Mouse (Mus musculus) spleen, embryonic (tissue): Measurements from ENCODE around the gene Cltrn.

ENCODE experiments used
- CTCF ChIA-PET: fragments of 350-600 bp; sonication (Branson Sonifier 250); formaldehyde crosslinking; loops from one replicate; lab custom pipeline; 2022; lab: Charles Lee

Gene Cltrn

DNA sequence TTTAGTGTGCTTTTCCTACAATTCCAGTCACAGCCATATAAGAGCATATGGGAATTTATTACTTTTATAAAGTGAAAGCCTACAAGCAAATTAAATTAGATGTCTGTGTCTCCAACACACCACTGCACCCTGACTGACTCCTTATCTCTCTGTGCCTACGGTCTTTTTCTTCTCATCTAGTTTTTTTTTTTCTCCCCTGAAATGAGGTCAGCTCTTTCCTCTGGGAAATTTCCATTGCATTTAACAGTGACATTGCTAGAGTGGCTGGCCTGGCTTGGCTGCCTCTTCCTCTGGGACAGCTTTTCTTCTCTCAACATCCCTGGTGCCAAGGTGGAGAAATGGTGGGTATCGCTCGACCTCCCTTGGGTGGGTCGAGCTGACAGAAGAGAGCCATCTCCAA lies at the start of gene Cltrn:
TSS of gene Cltrn (plus strand) at position 249 of the 400 bp plus-strand sequence.
- CTCF ChIA-PET, result no interaction called here

GRCm38 (mm10) chrX:164038882-164039281 lies 49.7 kb upstream of the Cltrn start:
- CTCF ChIA-PET, result no interaction called here

- CTCF ChIA-PET, result no interaction called here
These were observed 46.6 kb upstream of the Cltrn start for GRCm38 (mm10) chrX:164042069-164042468.

GRCm38 (mm10) chrX:164046736-164047135 lies 41.9 kb upstream of the Cltrn start:
- CTCF ChIA-PET, result no interaction called here

DNA sequence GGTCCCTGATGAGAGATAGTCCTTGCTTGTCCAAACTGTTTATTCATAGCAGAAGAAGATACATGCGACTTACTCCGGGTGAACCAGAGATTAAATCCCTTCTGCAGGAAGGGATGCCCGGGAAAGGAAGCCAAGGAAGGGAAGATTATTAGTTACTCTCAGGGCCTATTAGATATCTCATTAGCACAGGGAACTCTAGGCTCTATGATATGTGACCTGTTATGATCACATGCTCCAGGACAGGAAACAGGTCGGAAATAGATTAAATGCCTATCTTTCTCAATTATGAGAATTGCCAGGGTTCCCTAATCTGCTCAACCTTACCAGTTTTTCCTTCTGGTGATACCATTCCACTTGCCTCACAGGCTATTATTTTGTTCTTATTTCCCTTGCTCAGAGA lies 32.9 kb upstream of the Cltrn start:
- CTCF ChIA-PET, result no interaction called here

GRCm38 (mm10) chrX:164058523-164058922 lies 30.1 kb upstream of the Cltrn start:
- CTCF ChIA-PET, result no interaction called here

DNA sequence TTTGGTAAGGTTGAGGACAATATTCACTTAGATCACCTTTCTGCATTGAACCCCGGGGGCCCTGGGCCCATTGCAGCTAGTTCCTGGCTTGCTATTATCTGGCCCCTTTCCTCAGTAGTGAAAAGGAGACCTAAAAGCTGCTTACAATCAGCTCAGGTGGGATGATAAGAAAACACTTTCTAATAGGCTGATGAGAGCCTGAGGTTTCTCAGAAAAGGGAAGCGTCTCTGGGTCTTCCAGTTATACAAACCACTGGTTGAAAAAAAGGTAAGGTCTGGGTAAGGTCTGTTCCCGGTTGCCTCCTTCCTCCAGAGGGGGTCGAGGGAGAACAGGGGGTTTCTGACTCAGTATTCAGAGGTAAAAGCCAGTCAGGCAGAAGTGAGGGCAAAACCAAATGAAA lies 29.6 kb upstream of the Cltrn start:
- CTCF ChIA-PET, result no interaction called here

GRCm38 (mm10) chrX:164066185-164066584 lies 22.4 kb upstream of the Cltrn start:
- CTCF ChIA-PET, result no interaction called here

DNA sequence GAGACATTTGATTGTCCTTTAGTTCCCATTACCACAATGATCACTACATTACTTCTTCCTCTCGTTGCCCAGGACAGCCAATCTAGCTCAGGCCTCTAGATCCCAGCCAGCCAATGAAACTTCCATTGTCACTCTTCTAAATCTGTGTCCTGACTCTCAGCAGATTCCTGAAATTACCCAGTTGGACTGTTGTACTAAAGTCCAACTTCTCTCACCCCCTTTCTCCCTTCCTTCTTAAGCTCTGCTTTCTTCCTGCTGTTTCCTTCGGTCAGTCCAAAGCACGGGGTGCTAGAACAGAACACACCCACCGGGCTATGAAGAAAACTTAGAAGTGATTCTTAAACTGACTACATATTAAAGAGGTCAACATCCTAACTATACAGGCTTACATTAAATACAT lies 19.7 kb upstream of the Cltrn start:
- CTCF ChIA-PET, result no interaction called here

- CTCF ChIA-PET, result no interaction called here
These were observed 12.4 kb upstream of the Cltrn start, which contains the start of gene Siah1b for GRCm38 (mm10) chrX:164076040-164076775. Siah1b (minus strand) TSS chrX:164076493.

- CTCF ChIA-PET, result no interaction called here
These were observed 6.6 kb upstream of the Cltrn start for GRCm38 (mm10) chrX:164082030-164082429.

GRCm38 (mm10) chrX:164089916-164090315 lies 1.3 kb downstream of the Cltrn start:
- CTCF ChIA-PET, result no interaction called here

- CTCF ChIA-PET, result no interaction called here
These were observed 3.9 kb downstream of the Cltrn start for GRCm38 (mm10) chrX:164092300-164093169.

DNA sequence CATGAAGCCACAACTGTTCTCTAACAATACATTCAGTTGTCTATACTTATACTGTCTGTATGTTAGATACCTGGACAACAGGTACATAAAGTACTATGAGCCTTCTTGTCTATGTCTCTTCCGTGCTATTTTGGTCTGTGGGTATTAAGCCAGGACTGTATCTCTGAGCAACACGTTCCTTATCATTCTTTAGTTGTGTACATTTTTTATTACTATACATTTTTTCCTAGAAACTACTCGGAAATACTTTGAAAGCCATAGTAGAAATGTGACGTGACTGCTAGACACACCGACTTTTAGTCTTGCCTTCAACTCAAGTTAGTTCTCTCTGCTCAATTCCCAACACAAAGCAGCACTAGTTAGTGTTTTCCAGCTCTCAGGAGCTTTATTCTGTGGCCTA lies 4.8 kb downstream of the Cltrn start:
- CTCF ChIA-PET, result no interaction called here

- CTCF ChIA-PET, result no interaction called here
These were observed 7.2 kb downstream of the Cltrn start for GRCm38 (mm10) chrX:164095838-164096237.

DNA sequence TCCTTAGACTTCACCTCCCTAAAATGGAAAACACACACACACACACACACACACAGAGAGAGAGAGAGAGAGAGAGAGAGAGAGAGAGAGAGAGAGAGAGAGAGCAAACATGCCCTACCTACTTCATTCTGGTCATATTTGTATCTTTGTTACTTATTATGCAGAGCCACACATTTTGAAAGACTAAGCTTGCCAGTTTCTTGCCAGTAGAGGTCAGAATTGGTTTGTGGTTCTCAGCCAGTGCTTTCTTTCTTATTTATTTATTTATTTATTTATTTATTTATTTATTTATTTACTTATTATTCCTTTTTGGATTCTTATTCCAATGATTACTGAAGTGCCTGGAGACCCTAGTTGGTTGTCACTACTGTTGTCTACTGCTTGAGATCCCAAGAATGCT lies 12.9 kb downstream of the Cltrn start:
- CTCF ChIA-PET, result interaction anchor here (0.6 kb wide), 1 partner anchor 347 kb away, joined by 7 read pairs; no protein-coding TSS in a partner anchor

DNA sequence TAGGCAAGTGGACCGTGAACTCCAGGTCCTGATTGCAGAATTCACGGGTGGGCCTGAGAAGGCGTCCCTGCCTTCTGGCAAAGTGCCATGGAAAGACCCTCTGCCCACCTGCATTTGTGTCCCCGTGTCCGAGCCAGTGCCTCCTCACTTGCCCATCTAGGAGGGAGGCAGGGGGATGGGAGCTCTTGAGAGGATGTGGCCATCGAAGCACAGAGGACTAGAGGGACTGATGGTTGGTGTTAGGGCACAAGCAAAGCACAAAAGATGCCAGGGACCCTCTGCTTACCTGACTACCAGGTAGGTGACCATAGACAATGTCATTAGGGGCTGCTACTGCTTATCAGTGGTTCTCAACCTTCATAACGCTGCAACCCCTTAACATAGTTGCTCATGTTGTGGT lies 13.6 kb downstream of the Cltrn start:
- CTCF ChIA-PET, result no interaction called here

DNA sequence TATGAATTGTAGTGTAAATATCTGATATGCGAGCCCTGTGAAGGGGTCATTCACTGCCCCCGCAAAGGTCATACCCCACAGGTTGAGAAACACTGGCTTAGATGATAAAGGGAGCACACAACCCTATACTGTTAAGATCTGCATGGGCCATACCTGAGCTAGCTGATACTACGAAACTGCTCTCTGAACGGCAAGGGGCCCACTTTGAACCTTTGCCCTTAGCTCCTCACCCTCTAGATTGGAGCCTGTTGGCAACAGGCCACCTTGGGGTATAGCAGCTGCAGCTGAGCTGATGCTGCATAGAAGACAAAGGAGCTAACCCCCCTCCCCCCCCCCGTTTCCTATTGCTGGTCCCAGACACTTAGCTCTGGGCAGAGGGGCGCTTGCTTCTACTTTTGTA lies 14.0 kb downstream of the Cltrn start:
- CTCF ChIA-PET, result no interaction called here

DNA sequence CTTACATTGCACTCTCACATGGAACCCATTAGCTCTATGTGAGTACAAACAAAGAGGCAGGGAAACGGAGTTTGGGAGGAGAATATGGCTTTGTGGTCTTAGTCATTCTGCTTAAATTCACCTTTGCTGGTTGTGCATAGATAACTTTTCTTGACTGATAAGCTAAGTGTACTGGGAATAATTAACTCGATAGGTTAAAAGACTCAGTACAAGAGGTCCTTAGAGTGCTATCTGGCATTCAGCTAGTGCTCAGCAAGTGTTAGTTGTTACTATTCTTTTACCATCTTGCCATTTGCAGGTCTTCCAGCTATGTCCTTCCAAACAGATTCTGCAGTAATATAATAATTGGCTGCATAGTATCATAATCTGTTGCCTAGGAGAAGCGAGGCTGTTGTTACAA lies 22.5 kb downstream of the Cltrn start:
- CTCF ChIA-PET, result no interaction called here

GRCm38 (mm10) chrX:164113744-164114143 lies 25.1 kb downstream of the Cltrn start:
- CTCF ChIA-PET, result no interaction called here

GRCm38 (mm10) chrX:164123942-164124341 lies 35.3 kb downstream of the Cltrn start:
- CTCF ChIA-PET, result no interaction called here

GRCm38 (mm10) chrX:164133531-164133930 lies 44.9 kb downstream of the Cltrn start:
- CTCF ChIA-PET, result no interaction called here

GRCm38 (mm10) chrX:164135304-164135818 lies 46.7 kb downstream of the Cltrn start:
- CTCF ChIA-PET, result no interaction called here
